Mouse (Mus musculus) E14TG2a.4 (cell line): ENCODE measurements around the gene Tmod2.

Experiments used
- CTCF ChIP-seq: conservative IDR thresholded peaks from 2 replicates; pipeline ENCODE4 v1.5.1; 2014; ENCODE audit warnings: low read length
- POU5F1 ChIP-seq: IDR thresholded peaks from 2 replicates; pipeline ENCODE4 v1.6.1; 2014; ENCODE audit warnings: low read length, borderline replicate concordance

DNA sequence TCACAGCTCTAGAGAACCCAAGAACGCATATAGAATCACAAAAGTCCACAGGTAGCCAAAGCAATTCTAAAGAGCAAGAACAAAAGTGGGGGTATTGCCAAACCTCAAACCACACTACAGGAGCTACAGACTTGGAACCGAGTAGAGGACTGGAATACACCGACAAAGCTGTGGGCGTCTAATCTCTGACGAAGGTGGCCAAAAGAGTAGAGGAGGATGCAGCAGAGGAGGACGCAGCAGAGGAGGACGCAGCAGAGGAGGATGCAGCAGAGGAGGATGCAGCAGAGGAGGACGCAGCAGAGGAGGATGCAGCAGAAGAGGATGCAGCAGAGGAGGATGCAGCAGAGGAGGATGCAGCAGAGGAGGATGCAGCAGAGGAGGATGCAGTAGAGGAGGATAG lies 90.2 kb downstream of the Tmod2 start:
- TF ChIP-seq CTCF, result no peak
- no peak for TF ChIP-seq POU5F1
